8 mouse cellular contexts compared by ENCODE assay signal in genomic region chr17:56997029-56997667, GRCm38 (mm10). TPM values are rescaled to one million over a fixed set of nuclear protein-coding genes. Genes with fewer than 3 reads are reported as not detected.
DNase-seq lines count a peak whose midpoint lies in the region; ATAC-seq and TF ChIP-seq lines count a peak whose summit lies in the region.

Gene Alkbh7 (plus strand): TSS chr17:56997339.

- peak; percentile 100 for DNase-seq in 3T3-L1 (ENCODE audit: low read depth, low spot score)
- DNase-seq in adrenal gland, postnatal 4 days (ENCODE audit: low spot score in 2 of 2): peak; percentile 82 to 90
- peak; percentile 99 for DNase-seq in embryonic facial prominence, embryonic 14.5 days (ENCODE audit: low spot score)
- DNase-seq in heart, adult 2 months: peak; percentile 93 to 98
- DNase-seq in kidney, adult 8-10 months: peak; percentile 99
- peak; percentile 90 to 97 for DNase-seq in spleen, postnatal 10 days (ENCODE audit: low spot score in 2 of 2)

- peak within 1 kb of the TSS; percentile 66 for H3K4me3 ChIP-seq in embryonic facial prominence, embryonic 14.5 days (ENCODE audit: low read depth, low read length)
- H3K4me3 ChIP-seq in heart, adult 2 months: peak within 1 kb of the TSS; percentile 51
- peak within 1 kb of the TSS; percentile 81 for H3K4me3 ChIP-seq in limb, embryonic 13.5 days
- H3K4me3 ChIP-seq in midbrain, embryonic 16.5 days (ENCODE audit: low read depth, low read length): peak within 1 kb of the TSS; percentile 67

- intact Hi-C loops in heart, adult 2 months (cut with DNase I): loop anchor here (2.0 kb wide), 3 partner anchors 100 to 338 kb away; no protein-coding TSS in a partner anchor

- TF ChIP-seq CTCF in heart, adult 2 months (IDR thresholded peaks at IDR 0.05): peak; percentile 89

- peaks cover 5% of the 10 kb centered on the region; the same call in 1 of the 2 replicates for H3K4me1 ChIP-seq in embryonic facial prominence, embryonic 14.5 days (ENCODE audit: control insufficient read depth, insufficient read depth, low read length)
- peaks cover 4% of the 10 kb centered on the region; the same call in 1 of the 2 replicates for H3K4me1 ChIP-seq in heart, adult 2 months (ENCODE audit: control insufficient read depth, insufficient read depth, low read length)
- peaks cover 14% of the 10 kb centered on the region for H3K4me1 ChIP-seq in limb, embryonic 13.5 days
- peaks cover 7% of the 10 kb centered on the region for H3K4me1 ChIP-seq in midbrain, embryonic 16.5 days (ENCODE audit: control insufficient read depth, insufficient read depth, low read length)

- peak within 1 kb of the TSS; percentile 82 for H3K4me2 ChIP-seq in embryonic facial prominence, embryonic 14.5 days (ENCODE audit: low read depth, low read length)
- peak within 1 kb of the TSS; percentile 76 for H3K4me2 ChIP-seq in limb, embryonic 13.5 days (replicated peaks)
- peak within 1 kb of the TSS; percentile 78 for H3K4me2 ChIP-seq in midbrain, embryonic 16.5 days (ENCODE audit: low read length)

- H3K27ac ChIP-seq in embryonic facial prominence, embryonic 14.5 days (replicated peaks; ENCODE audit: low read depth, low read length): peak within 1 kb of the TSS; percentile 42
- H3K27ac ChIP-seq in heart, adult 2 months: peak within 1 kb of the TSS; percentile 84
- H3K27ac ChIP-seq in limb, embryonic 13.5 days: peak within 1 kb of the TSS; percentile 83
- H3K27ac ChIP-seq in midbrain, embryonic 16.5 days (ENCODE audit: low read length): peak within 1 kb of the TSS; percentile 78

- TF ChIP-seq POLR2A in heart, adult 2 months (IDR thresholded peaks at IDR 0.05; ENCODE audit: insufficient read depth, low read depth, low read length): peak; percentile 82

- H3K36me3 ChIP-seq in embryonic facial prominence, embryonic 14.5 days (ENCODE audit: control insufficient read depth, insufficient read depth, low read length): peaks cover 53% of the 10 kb centered on the region
- no peaks in the 10 kb centered on the region for H3K36me3 ChIP-seq in heart, adult 2 months (ENCODE audit: control insufficient read depth, insufficient read depth, low read length)
- peaks cover 66% of the 10 kb centered on the region for H3K36me3 ChIP-seq in limb, embryonic 13.5 days
- peaks cover 21% of the 10 kb centered on the region for H3K36me3 ChIP-seq in midbrain, embryonic 16.5 days (ENCODE audit: control insufficient read depth, insufficient read depth, low read length)

- peak; percentile 99 for ATAC-seq in embryonic facial prominence, embryonic 14.5 days (ENCODE audit: low read depth)
- peak; percentile 99 for ATAC-seq in limb, embryonic 13.5 days (ENCODE audit: low FRiP score, low read depth)
- peak; percentile 97 for ATAC-seq in midbrain, embryonic 16.5 days

- no peaks in the 10 kb centered on the region for H3K9me3 ChIP-seq in embryonic facial prominence, embryonic 14.5 days (ENCODE audit: control insufficient read depth, low read length)
- H3K9me3 ChIP-seq in limb, embryonic 13.5 days: no peaks in the 10 kb centered on the region
- no peaks in the 10 kb centered on the region for H3K9me3 ChIP-seq in midbrain, embryonic 16.5 days (replicated peaks; ENCODE audit: control insufficient read depth, low read length, poor library complexity, severe bottlenecking)

- no peaks in the 10 kb centered on the region for H3K79me2 ChIP-seq in heart, adult 2 months (replicated peaks; ENCODE audit: control insufficient read depth, insufficient read depth, low read length)

- WGBS in embryonic facial prominence, embryonic 14.5 days: 1% methylated on average over 38 of the region's 38 CpGs
- WGBS in heart, adult 2 months: under 1% methylated on average over 38 of the region's 38 CpGs
- under 1% methylated on average over 38 of the region's 38 CpGs for WGBS in limb, embryonic 13.5 days
- 0% methylated on average over 38 of the region's 38 CpGs for WGBS in midbrain, embryonic 16.5 days

- peak; percentile 90 for TF ChIP-seq EP300 in heart, adult 2 months (IDR thresholded peaks at IDR 0.05; ENCODE audit: insufficient read depth, low read depth, low read length)

- H3K27me3 ChIP-seq in embryonic facial prominence, embryonic 14.5 days (replicated peaks; ENCODE audit: control insufficient read depth, insufficient read depth, low read length): no peaks in the 10 kb centered on the region
- H3K27me3 ChIP-seq in heart, adult 2 months (ENCODE audit: control insufficient read depth, insufficient read depth, low read length): no peaks in the 10 kb centered on the region
- H3K27me3 ChIP-seq in limb, embryonic 13.5 days: no peaks in the 10 kb centered on the region
- no peaks in the 10 kb centered on the region for H3K27me3 ChIP-seq in midbrain, embryonic 16.5 days (ENCODE audit: control insufficient read depth, insufficient read depth, low read depth, low read length)

- H3K9ac ChIP-seq in embryonic facial prominence, embryonic 14.5 days (ENCODE audit: low read depth, low read length): peak within 1 kb of the TSS; percentile 59
- H3K9ac ChIP-seq in heart, adult 2 months (ENCODE audit: low read depth, low read length): peak within 1 kb of the TSS; percentile 82
- H3K9ac ChIP-seq in limb, embryonic 13.5 days: peak within 1 kb of the TSS; percentile 74
- peak within 1 kb of the TSS; percentile 66 for H3K9ac ChIP-seq in midbrain, embryonic 16.5 days (ENCODE audit: low read depth, low read length)

RNA-seq across cellular contexts. Expression of gene Alkbh7, which starts in this region (rescaled TPM):
- total RNA-seq in adrenal gland, postnatal 4 days (2021): 10 to 100 TPM; 63.6 to 63.7 TPM
- 35.7 and 39.8 TPM in 2 replicates for polyA plus RNA-seq in embryonic facial prominence, embryonic 14.5 days (2014; fragmentation: Nextera tagmentation; extraction: Ambion mirVana)
- total RNA-seq in heart, adult 2 months (2021): 10 to 100 TPM; 65.3 to 72.8 TPM
- 74.5 and 90.8 TPM in 2 replicates for polyA plus RNA-seq in heart, adult 2 months (2012; rRNA removed)
- 41.7 and 44.4 TPM in 2 replicates for polyA plus RNA-seq in limb, embryonic 13.5 days (2015; fragmentation: Nextera tagmentation; extraction: Ambion mirVana)
- polyA plus RNA-seq in midbrain, embryonic 16.5 days (2015; fragmentation: Nextera tagmentation; extraction: Ambion mirVana): 54.3 and 60.7 TPM in 2 replicates

Comparison
In these comparisons a context has a peak if more than half of its experiments do, and no peak if none do; other contexts are left out.
1. Peak in every context shown above with its lines: DNase-seq, ATAC-seq, H3K4me3 ChIP-seq and H3K27ac ChIP-seq.